Mouse (Mus musculus): ENCODE data around the gene Olfr67. TPM values are rescaled to one million over a fixed set of nuclear protein-coding genes. Genes with fewer than 3 reads are reported as not detected.

Olfr67 gene
- not detected for total RNA-seq (2023)

DNA sequence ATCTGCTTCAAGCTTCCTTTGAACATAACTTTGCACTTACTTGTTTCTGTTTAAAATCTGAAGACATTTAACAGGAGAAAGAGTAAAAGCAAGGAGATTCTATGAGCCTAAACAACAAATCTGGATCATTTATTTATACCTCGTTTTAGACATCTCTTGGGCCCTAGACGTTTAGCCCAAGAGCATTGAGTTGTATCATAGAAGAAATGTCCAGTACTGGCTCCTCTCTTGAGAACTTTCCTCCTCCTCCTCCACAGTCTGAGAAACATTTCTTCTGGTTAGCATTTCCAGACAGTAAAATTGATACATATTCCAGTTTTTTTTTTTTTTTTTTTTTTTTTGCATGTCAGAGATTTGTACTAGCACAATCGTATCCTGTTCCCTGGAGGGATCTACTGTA is at the start of gene Olfr67:
Gene Olfr67 (minus strand): TSS at position 101 of the 400 bp plus-strand sequence.

DNA sequence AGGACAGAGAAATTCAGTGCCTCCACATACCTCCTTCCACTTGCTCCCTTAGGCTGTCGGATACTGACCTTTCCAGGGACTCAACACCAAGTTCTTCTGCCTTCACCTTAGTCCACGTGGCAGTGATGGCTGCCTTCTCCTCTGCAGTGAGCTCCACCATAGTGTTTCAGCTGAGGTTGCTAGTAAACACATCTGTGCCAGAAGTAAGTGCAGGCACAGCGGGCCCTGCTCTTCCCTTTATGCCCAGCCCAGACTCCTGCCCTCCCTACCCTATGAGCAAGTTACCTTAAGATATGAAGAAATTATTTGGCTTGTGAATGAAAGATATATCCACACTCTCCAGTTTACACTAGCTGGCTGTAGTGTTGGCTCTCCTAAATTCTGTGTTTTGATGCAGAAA is 48.6 kb upstream of the Olfr67 start, which contains the start of gene Hbb-bh2:
Gene Hbb-bh2 (minus strand): TSS at position 253 of the 400 bp plus-strand sequence.

DNA sequence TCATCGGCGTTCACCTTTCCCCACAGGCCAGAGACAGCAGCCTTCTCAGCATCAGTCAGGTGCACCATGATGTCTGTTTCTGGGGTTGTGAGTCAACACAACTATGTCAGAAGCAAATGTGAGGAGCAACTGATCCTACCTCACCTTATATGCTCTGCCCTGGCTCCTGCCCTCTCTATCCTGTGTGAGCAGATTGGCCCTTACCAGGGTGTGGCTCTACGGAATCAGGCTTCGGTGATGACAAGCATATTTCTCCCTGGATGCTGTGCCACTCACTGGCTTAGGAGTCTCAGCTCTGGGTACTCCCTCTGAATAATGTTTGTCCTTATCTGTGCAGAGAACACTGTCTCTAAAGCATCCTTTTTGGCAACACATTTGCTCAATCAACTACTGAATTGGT is 36.2 kb upstream of the Olfr67 start, which contains the start of gene Hbb-bs:
Gene Hbb-bs (minus strand): TSS at position 289 of the 400 bp plus-strand sequence.

DNA sequence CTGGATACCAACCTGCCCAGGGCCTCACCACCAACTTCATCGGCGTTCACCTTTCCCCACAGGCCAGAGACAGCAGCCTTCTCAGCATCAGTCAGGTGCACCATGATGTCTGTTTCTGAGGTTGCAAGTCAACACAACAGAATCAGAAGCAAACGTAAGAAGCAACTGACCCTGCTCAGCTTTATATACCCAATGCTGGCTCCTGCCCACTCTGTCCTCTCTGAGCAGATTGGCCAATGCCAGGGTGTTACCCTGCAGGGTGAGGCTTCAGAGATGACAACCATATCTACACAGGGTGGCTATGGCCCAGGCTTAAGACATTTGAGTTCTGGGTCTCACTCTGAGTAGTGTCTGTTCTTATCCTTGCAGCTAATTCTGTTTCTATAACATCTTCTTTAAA is 22.1 kb upstream of the Olfr67 start, which contains the start of gene Hbb-bt:
Gene Hbb-bt (minus strand): TSS at position 231 of the 400 bp plus-strand sequence.

DNA sequence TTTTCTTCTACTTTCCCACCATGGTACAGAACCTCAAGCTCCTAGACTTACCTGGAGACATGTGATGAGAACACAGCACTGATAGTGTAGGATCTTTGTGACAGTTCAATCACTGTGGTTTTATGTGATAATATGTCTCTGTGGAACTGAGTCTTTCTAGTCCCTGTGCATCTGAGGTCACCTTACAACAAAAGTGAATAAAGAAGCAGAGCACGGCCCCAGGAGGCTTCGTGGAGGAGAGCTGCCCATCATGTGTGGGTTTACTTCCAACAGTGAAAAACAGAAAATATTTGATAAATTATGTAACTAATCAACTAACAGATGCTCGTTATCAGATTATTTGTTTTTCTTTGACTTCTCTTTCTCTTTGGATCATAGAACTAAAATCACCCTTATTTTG is 12.0 kb downstream of the Olfr67 start, which contains the start of gene Olfr68:
Gene Olfr68 (minus strand): TSS at position 101 of the 400 bp plus-strand sequence.

DNA sequence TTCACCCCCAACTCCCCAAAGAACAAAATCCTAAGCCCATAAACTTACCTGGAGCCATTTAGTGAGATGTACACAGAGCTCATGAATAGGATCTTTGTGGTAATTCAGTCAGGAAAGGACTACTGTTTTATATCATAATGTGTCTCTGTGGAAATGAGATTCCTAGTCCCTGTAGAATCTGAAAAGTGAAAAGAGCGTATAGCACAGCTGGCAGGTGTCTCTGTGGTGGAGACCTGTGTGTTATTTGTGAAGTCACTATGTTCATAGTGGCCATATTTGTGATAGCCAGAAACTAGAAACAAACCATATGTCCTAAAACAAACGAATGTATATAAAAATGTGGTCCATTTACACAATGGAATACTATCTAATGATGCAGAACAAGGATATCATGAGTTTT is 20.1 kb downstream of the Olfr67 start, which contains the start of gene Olfr69:
Gene Olfr69 (minus strand): TSS at position 101 of the 400 bp plus-strand sequence.

DNA sequence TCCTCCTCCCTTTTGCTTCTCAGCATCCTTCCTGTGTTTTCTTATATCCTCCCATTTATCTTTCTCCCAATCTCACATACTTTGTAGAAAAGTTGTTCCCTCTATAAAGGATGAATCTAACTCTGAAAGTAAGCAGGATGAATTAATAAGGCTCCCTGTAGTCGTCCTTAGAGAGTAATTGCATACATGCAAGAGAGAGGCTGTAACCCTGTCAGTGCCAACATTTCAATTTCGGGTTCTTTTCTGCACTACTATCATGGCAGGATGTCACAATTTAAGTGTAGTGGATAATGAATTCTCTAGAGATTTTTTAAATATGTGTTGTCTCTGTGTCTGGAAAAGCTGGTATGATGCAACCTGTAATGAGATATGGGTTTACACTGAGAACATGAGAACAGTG is 34.4 kb downstream of the Olfr67 start, which contains the start of gene Olfr630:
Gene Olfr630 (minus strand): TSS at position 101 of the 400 bp plus-strand sequence.

DNA sequence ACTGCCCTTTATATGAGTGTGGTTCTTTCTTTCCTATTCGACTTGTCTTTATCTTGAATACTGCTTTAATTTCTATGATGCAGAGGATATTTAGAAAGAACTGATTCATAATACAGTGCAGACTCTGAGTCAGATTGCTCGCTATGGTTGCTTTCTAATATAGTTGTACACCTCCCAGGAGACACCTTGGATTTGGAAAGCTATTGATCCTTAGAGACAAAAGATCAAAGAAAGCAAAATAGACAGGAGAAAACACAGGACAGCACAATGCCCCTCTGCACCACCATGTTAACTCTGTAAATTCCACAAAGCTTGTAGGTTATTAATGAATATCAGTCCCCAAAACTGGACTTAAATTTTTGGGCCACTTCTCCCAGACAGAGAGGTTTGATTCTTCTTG is 46.8 kb downstream of the Olfr67 start, which contains the start of gene Olfr629:
Gene Olfr629 (minus strand): TSS at position 101 of the 400 bp plus-strand sequence.

Other genes starting within 250 kb of the Olfr67 start
- not detected for gene Olfr612, start 249.1 kb downstream of the Olfr67 start, total RNA-seq (2023)
- gene Olfr613, start 243.7 kb downstream of the Olfr67 start, total RNA-seq (2023): not detected
- gene Olfr615, start 235.7 kb downstream of the Olfr67 start, total RNA-seq (2023): not detected
- not detected for gene Olfr616, start 222.7 kb downstream of the Olfr67 start, total RNA-seq (2023)
- gene Olfr617, start 218.8 kb downstream of the Olfr67 start, total RNA-seq (2023): not detected
- not detected for gene Olfr618, start 201.7 kb downstream of the Olfr67 start, total RNA-seq (2023)
- gene Olfr619, start 191.2 kb downstream of the Olfr67 start, total RNA-seq (2023): not detected
- not detected for gene Olfr620, start 179.3 kb downstream of the Olfr67 start, total RNA-seq (2023)
- gene Olfr622, start 149.1 kb downstream of the Olfr67 start, total RNA-seq (2023): not detected
- not detected for gene Olfr623, start 128.1 kb downstream of the Olfr67 start, total RNA-seq (2023)
- gene Olfr624, start 120.6 kb downstream of the Olfr67 start, total RNA-seq (2023): not detected
- not detected for gene Olfr625-ps1, start 109.1 kb downstream of the Olfr67 start, total RNA-seq (2023)
- not detected for gene Olfr243, start 77.2 kb downstream of the Olfr67 start, total RNA-seq (2023)
- gene Olfr628, start 61.4 kb downstream of the Olfr67 start, total RNA-seq (2023): not detected
- not detected for gene Olfr629, start 46.9 kb downstream of the Olfr67 start, total RNA-seq (2023)
- not detected for gene Olfr630, start 34.5 kb downstream of the Olfr67 start, total RNA-seq (2023)
- gene Olfr69, start 20.2 kb downstream of the Olfr67 start, total RNA-seq (2023): not detected
- not detected for gene Olfr68, start 12.1 kb downstream of the Olfr67 start, total RNA-seq (2023)
- gene Hbb-bt, start 22.2 kb upstream of the Olfr67 start, total RNA-seq (2023): 100 to 1,000 TPM in 1 of 2 experiments, 10 to 100 TPM in 1; 81.2 to 165 TPM
- 100 to 1,000 TPM; 331 to 680 TPM for gene Hbb-bs, start 36.3 kb upstream of the Olfr67 start, total RNA-seq (2023)
- gene Hbb-bh2, start 48.7 kb upstream of the Olfr67 start, total RNA-seq (2023): not detected
- gene Hbb-bh1, start 51.3 kb upstream of the Olfr67 start, total RNA-seq (2023): not detected
- not detected for gene Hbb-y, start 61.4 kb upstream of the Olfr67 start, total RNA-seq (2023)
- gene Olfr66, start 94.4 kb upstream of the Olfr67 start, total RNA-seq (2023): not detected
- gene Olfr64, start 102.7 kb upstream of the Olfr67 start, total RNA-seq (2023): not detected
- not detected for gene Olfr65, start 111.7 kb upstream of the Olfr67 start, total RNA-seq (2023)
- not detected for gene Olfr631, start 137.0 kb upstream of the Olfr67 start, total RNA-seq (2023)
- not detected for gene Olfr632, start 142.5 kb upstream of the Olfr67 start, total RNA-seq (2023)
- gene Olfr633, start 152.6 kb upstream of the Olfr67 start, total RNA-seq (2023): not detected
- gene Olfr635, start 179.3 kb upstream of the Olfr67 start, total RNA-seq (2023): not detected
- gene Olfr638, start 206.9 kb upstream of the Olfr67 start, total RNA-seq (2023): not detected
- under 1 TPM; 0.07 to 0.09 TPM for gene Olfr639, start 225.5 kb upstream of the Olfr67 start, total RNA-seq (2023)
- gene Olfr640, start 233.8 kb upstream of the Olfr67 start, total RNA-seq (2023): not detected
- gene Olfr641, start 243.6 kb upstream of the Olfr67 start, total RNA-seq (2023): not detected